In the genomic region with DNA sequence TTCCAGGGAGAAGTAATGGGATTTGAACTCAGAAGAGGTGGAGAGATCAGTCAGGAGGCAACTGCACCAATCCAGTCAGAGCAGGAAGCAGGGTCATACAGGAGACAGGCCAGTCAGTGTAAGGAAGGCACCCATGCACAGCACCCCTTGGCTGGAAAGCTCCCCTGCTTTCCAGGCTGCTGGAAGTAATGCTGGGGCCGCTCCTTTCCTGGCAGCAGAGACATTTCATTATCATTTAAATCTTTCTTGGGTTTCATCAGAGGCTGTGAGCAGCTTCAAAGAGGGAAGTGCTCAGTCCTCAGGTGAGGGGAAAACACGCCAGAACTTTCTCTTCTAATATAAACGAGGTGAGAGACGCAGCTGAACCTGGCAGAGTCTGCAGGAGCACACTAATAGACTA, we compare ENCODE assay signal across 15 mouse cellular contexts.
DNase-seq lines count a peak whose midpoint lies in the region; ATAC-seq lines count a peak whose summit lies in the region.
"Had no signal": no experiment of that assay in that cellular context is flagged by ENCODE, and none has a peak within 500 bp of the region (broad histone marks: within the 10 kb centered on the region; RNA-seq: fewer than 3 reads in every experiment).

No protein-coding gene starts in this region.

- H3K9ac ChIP-seq in forebrain, embryonic 11.5 days (ENCODE audit: low read length): no peak overlapping the region
- H3K9ac ChIP-seq in forebrain, embryonic 15.5 days (replicated peaks): no peak overlapping the region
- H3K9ac ChIP-seq: liver, embryonic 13.5 days had no signal

- no peak overlapping the region for H3K4me3 ChIP-seq in forebrain, embryonic 10.5 days
- no peak overlapping the region for H3K4me3 ChIP-seq in forebrain, embryonic 11.5 days (ENCODE audit: low read depth, low read length)
- no peak overlapping the region for H3K4me3 ChIP-seq in forebrain, embryonic 15.5 days
- H3K4me3 ChIP-seq in midbrain, embryonic 10.5 days: no peak overlapping the region
- H3K4me3 ChIP-seq: liver, embryonic 13.5 days had no signal

- no peak for ATAC-seq in forebrain, embryonic 11.5 days (replicated peaks; ENCODE audit: low FRiP score)
- ATAC-seq in forebrain, embryonic 15.5 days (replicated peaks): no peak
- no peak for ATAC-seq in granulocyte monocyte progenitor cell, adult 5-6 weeks (replicated peaks; ENCODE audit: poor library complexity, severe bottlenecking)

- 40% methylated on average over 4 of the region's 4 CpGs for WGBS in forebrain, embryonic 10.5 days
- 32% methylated on average over 4 of the region's 4 CpGs for WGBS in forebrain, embryonic 11.5 days
- 31% methylated on average over 4 of the region's 4 CpGs for WGBS in forebrain, embryonic 15.5 days
- 35% methylated on average over 4 of the region's 4 CpGs for WGBS in midbrain, embryonic 10.5 days

- no peaks in the 10 kb centered on the region for H3K9me3 ChIP-seq in forebrain, embryonic 10.5 days
- H3K9me3 ChIP-seq in forebrain, embryonic 11.5 days (ENCODE audit: control insufficient read depth, low read length): no peaks in the 10 kb centered on the region
- no peaks in the 10 kb centered on the region for H3K9me3 ChIP-seq in forebrain, embryonic 15.5 days
- no peaks in the 10 kb centered on the region for H3K9me3 ChIP-seq in midbrain, embryonic 10.5 days (replicated peaks)
- H3K9me3 ChIP-seq: liver, embryonic 13.5 days had no signal

- peaks cover 61% of the 10 kb centered on the region for H3K4me1 ChIP-seq in forebrain, embryonic 10.5 days
- H3K4me1 ChIP-seq in forebrain, embryonic 11.5 days (replicated peaks; ENCODE audit: control insufficient read depth, insufficient read depth, low read length): peaks cover 8% of the 10 kb centered on the region; the same call in 1 of the 2 replicates
- H3K4me1 ChIP-seq in forebrain, embryonic 15.5 days: peaks cover 44% of the 10 kb centered on the region
- H3K4me1 ChIP-seq in midbrain, embryonic 10.5 days: peaks cover 62% of the 10 kb centered on the region
- H3K4me1 ChIP-seq: liver, embryonic 13.5 days had no signal

- H3K27ac ChIP-seq in forebrain, embryonic 10.5 days: peak overlapping the region; percentile 84
- H3K27ac ChIP-seq in forebrain, embryonic 11.5 days (ENCODE audit: low read depth, low read length): no peak overlapping the region
- peak overlapping the region; percentile 71 for H3K27ac ChIP-seq in forebrain, embryonic 15.5 days (replicated peaks)
- H3K27ac ChIP-seq in midbrain, embryonic 10.5 days (replicated peaks): peak overlapping the region; percentile 83
- H3K27ac ChIP-seq: liver, embryonic 13.5 days had no signal

- peaks cover 15% of the 10 kb centered on the region; the same call in 1 of the 2 replicates for H3K27me3 ChIP-seq in forebrain, embryonic 10.5 days (ENCODE audit: poor library complexity, severe bottlenecking)
- H3K27me3 ChIP-seq in forebrain, embryonic 11.5 days (ENCODE audit: control insufficient read depth, insufficient read depth, low read length): no peaks in the 10 kb centered on the region
- no peaks in the 10 kb centered on the region for H3K27me3 ChIP-seq in forebrain, embryonic 15.5 days
- H3K27me3 ChIP-seq in midbrain, embryonic 10.5 days (ENCODE audit: low read depth, poor library complexity, severe bottlenecking): peaks cover 16% of the 10 kb centered on the region

- no peak for DNase-seq in forebrain, embryonic 10.5 days (ENCODE audit: extremely low spot score, low spot score)
- DNase-seq in forebrain, embryonic 11.5 days (ENCODE audit: low spot score): no peak
- peak; percentile 13 for DNase-seq in NIH3T3 (ENCODE audit: low read depth)
- DNase-seq in midbrain, embryonic 10.5 days (ENCODE audit: low spot score): no peak
- DNase-seq in adrenal gland, postnatal 14 days: no peak
- no peak for DNase-seq in c-Kit-positive CD71-positive TER-119-positive erythroid progenitor cells, embryonic 14.5 days (ENCODE audit: low spot score)
- DNase-seq: adrenal gland, adult 2 months; cerebellum, adult 11 months; heart, adult 11 months; heart, postnatal 10 days; kidney, adult 8-10 months; liver, embryonic 13.5 days; spleen, adult 18-20 months had no signal

- H3K4me2 ChIP-seq in forebrain, embryonic 11.5 days (ENCODE audit: low read depth, low read length, severe bottlenecking): no peak overlapping the region
- H3K4me2 ChIP-seq in forebrain, embryonic 15.5 days (replicated peaks): no peak overlapping the region
- H3K4me2 ChIP-seq: liver, embryonic 13.5 days had no signal

- H3K36me3 ChIP-seq in forebrain, embryonic 10.5 days (replicated peaks): no peaks in the 10 kb centered on the region
- no peaks in the 10 kb centered on the region for H3K36me3 ChIP-seq in forebrain, embryonic 11.5 days (ENCODE audit: control insufficient read depth, insufficient read depth, low read length)
- no peaks in the 10 kb centered on the region for H3K36me3 ChIP-seq in forebrain, embryonic 15.5 days
- no peaks in the 10 kb centered on the region for H3K36me3 ChIP-seq in midbrain, embryonic 10.5 days
- H3K36me3 ChIP-seq: liver, embryonic 13.5 days had no signal
